ENCODE assay signal across 14 mouse cellular contexts in the genomic region with DNA sequence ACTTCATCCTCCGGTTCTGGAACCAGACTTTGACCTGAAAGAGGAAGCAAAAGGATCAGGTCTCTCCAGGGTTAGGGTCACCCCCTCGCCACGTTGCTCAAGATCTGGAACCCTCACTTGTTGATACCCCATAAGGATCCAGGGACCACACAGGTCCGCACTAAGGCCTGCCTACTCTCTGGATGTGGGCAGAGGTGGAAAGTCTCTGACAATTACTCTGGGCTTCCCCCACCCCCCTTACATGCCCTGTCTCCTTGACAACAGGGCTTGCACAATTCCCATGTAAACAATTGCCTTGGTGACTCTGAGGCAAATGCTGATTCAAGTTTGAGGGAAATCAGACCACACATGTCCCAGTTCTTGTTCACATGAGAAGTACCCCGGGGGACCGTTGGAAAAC. TPM values are rescaled to one million over a fixed set of nuclear protein-coding genes. Genes with fewer than 3 reads are reported as not detected.
DNase-seq lines count a peak whose midpoint lies in the region; ATAC-seq and TF ChIP-seq lines count a peak whose summit lies in the region.
"Had no signal": no experiment of that assay in that cellular context is flagged by ENCODE, and none has a peak within 500 bp of the region (broad histone marks: within the 10 kb centered on the region; RNA-seq: fewer than 3 reads in every experiment).

No protein-coding gene starts in this region.

- H3K36me3 ChIP-seq in heart, embryonic 15.5 days = no peaks in the 10 kb centered on the region
- H3K36me3 ChIP-seq in heart, adult 2 months (ENCODE audit: control insufficient read depth, insufficient read depth, low read length) = no peaks in the 10 kb centered on the region
- no peaks in the 10 kb centered on the region for H3K36me3 ChIP-seq in liver, embryonic 11.5 days (ENCODE audit: control insufficient read depth, insufficient read depth, low read length)
- H3K36me3 ChIP-seq: neural tube, embryonic 13.5 days had no signal

- TF ChIP-seq POLR2A in heart, adult 2 months (IDR thresholded peaks at IDR 0.05; ENCODE audit: insufficient read depth, low read depth, low read length) = no peak

- 0 out of 2 replicates have a peak overlapping the region, but pooled peaks have one; percentile 33 for H3K27ac ChIP-seq in heart, embryonic 15.5 days
- H3K27ac ChIP-seq in heart, adult 2 months = no peak overlapping the region
- H3K27ac ChIP-seq in liver, embryonic 11.5 days (ENCODE audit: low read depth, low read length) = no peak overlapping the region
- H3K27ac ChIP-seq: macrophage; neural tube, embryonic 13.5 days had no signal

- no peak for ATAC-seq in heart, embryonic 15.5 days (replicated peaks; ENCODE audit: insufficient number of reproducible peaks, insufficient read depth, low FRiP score, low read depth)
- 0 out of 2 replicates have a peak, but pooled peaks have one; percentile 7 for ATAC-seq in liver, embryonic 11.5 days (replicated peaks; ENCODE audit: low FRiP score)

- H3K9ac ChIP-seq in heart, embryonic 15.5 days = no peak overlapping the region
- H3K9ac ChIP-seq in heart, adult 2 months (ENCODE audit: low read depth, low read length) = no peak overlapping the region
- H3K9ac ChIP-seq in liver, embryonic 11.5 days (ENCODE audit: low read depth, low read length) = no peak overlapping the region
- H3K9ac ChIP-seq: neural tube, embryonic 13.5 days had no signal

- H3K4me3 ChIP-seq in heart, embryonic 15.5 days = no peak overlapping the region
- no peak overlapping the region for H3K4me3 ChIP-seq in heart, adult 2 months
- no peak overlapping the region for H3K4me3 ChIP-seq in liver, embryonic 11.5 days (ENCODE audit: low read depth, low read length)
- H3K4me3 ChIP-seq: neural tube, embryonic 13.5 days had no signal

- no peaks in the 10 kb centered on the region for H3K9me3 ChIP-seq in heart, embryonic 15.5 days (replicated peaks)
- H3K9me3 ChIP-seq in liver, embryonic 11.5 days (ENCODE audit: control insufficient read depth, low read length) = no peaks in the 10 kb centered on the region
- H3K9me3 ChIP-seq: neural tube, embryonic 13.5 days had no signal

- WGBS in heart, embryonic 15.5 days = 65% methylated on average over 6 of the region's 6 CpGs
- WGBS in heart, adult 2 months = 52% methylated on average over 6 of the region's 6 CpGs
- 58% methylated on average over 6 of the region's 6 CpGs for WGBS in liver, embryonic 11.5 days

- no peak overlapping the region for H3K4me2 ChIP-seq in heart, embryonic 15.5 days
- peak overlapping the region; percentile 36 for H3K4me2 ChIP-seq in liver, embryonic 11.5 days
- H3K4me2 ChIP-seq: neural tube, embryonic 13.5 days had no signal

- no peak for TF ChIP-seq EP300 in heart, adult 2 months (IDR thresholded peaks at IDR 0.05; ENCODE audit: insufficient read depth, low read depth, low read length)

- no peak for TF ChIP-seq CTCF in heart, adult 2 months (IDR thresholded peaks at IDR 0.05)

- intact Hi-C loops in heart, adult 2 months (cut with DNase I) = no loop called here

- no peaks in the 10 kb centered on the region for H3K27me3 ChIP-seq in heart, embryonic 15.5 days
- no peaks in the 10 kb centered on the region for H3K27me3 ChIP-seq in heart, adult 2 months (ENCODE audit: control insufficient read depth, insufficient read depth, low read length)
- peaks cover 32% of the 10 kb centered on the region for H3K27me3 ChIP-seq in liver, embryonic 11.5 days (replicated peaks; ENCODE audit: control insufficient read depth, insufficient read depth, low read length)

- peaks cover 43% of the 10 kb centered on the region for H3K4me1 ChIP-seq in heart, embryonic 15.5 days (replicated peaks)
- H3K4me1 ChIP-seq in heart, adult 2 months (ENCODE audit: control insufficient read depth, insufficient read depth, low read length) = peaks cover 32% of the 10 kb centered on the region
- H3K4me1 ChIP-seq in liver, embryonic 11.5 days (replicated peaks; ENCODE audit: control insufficient read depth, insufficient read depth, low read length) = peaks cover 17% of the 10 kb centered on the region

- no peaks in the 10 kb centered on the region for H3K79me2 ChIP-seq in heart, adult 2 months (replicated peaks; ENCODE audit: control insufficient read depth, insufficient read depth, low read length)

- DNase-seq in heart, adult 2 months = no peak
- peak; percentile 80 for DNase-seq in NIH3T3 (ENCODE audit: low read depth)
- DNase-seq in liver, embryonic 11.5 days (ENCODE audit: low spot score) = no peak
- DNase-seq in lung, postnatal 36 days = peak; percentile 56
- DNase-seq in cerebellum, adult 9-10 months = no peak
- no peak for DNase-seq in cerebellum, adult 18-20 months
- no peak for DNase-seq in B cell, adult 2 months
- DNase-seq: adrenal gland, postnatal 25 days; cerebellum, adult 9-11 months; kidney, adult 18-20 months; thymus, postnatal 14 days had no signal

RNA-seq across cellular contexts. Expression of gene Meox1, which starts 15.5 kb away (rescaled TPM):
- 15.7 and 19.8 TPM in 2 replicates for polyA plus RNA-seq in heart, embryonic 15.5 days (2015; fragmentation: Nextera tagmentation; extraction: Ambion mirVana)
- total RNA-seq in heart, adult 2 months (2021) = 1 to 10 TPM; 5.6 to 7.3 TPM
- polyA plus RNA-seq in heart, adult 2 months (2012; rRNA removed) = 7.2 and 15.1 TPM in 2 replicates
- 2.8 and 3.6 TPM in 2 replicates for polyA plus RNA-seq in liver, embryonic 11.5 days (2014; fragmentation: Nextera tagmentation; extraction: Ambion mirVana)
- polyA plus RNA-seq: macrophage had no signal

Comparison
In these comparisons a context has a peak if more than half of its experiments do, and no peak if none do; other contexts are left out.
1. DNase-seq: peak in NIH3T3 (single experiment) and lung, postnatal 36 days (single experiment); none in heart, adult 2 months (0 of 2), liver, embryonic 11.5 days (single experiment), cerebellum, adult 9-10 months (single experiment), cerebellum, adult 18-20 months (0 of 2) and B cell, adult 2 months (0 of 2).